Mouse (Mus musculus) layer of hippocampus, postnatal 25 days (tissue): ENCODE results near the gene Slco2a1. TPM values are rescaled to one million over a fixed set of nuclear protein-coding genes. Genes with fewer than 3 reads are reported as not detected.
A peak's percentile ranks its signal among the peaks of the same experiment; 100 is the strongest.

ENCODE experiments used
- DNase-seq, 2 experiments: peaks; one replicate each; pipeline ENCODE4 v3.0.0; 2022; ENCODE audit warnings: mixed read lengths in 2 of 2, low spot score in 1 of 2; ENCODE audit errors: extremely low spot score in 1 of 2
- total RNA-seq, 2 experiments: library from RNA; stranded (reverse); gene quantifications; 2 replicates each; pipeline ENCODE4 v1.2.3; 2021

Gene Slco2a1
- total RNA-seq, 2 experiments from 2014 or later, result 2.6 to 2.7 TPM

DNA sequence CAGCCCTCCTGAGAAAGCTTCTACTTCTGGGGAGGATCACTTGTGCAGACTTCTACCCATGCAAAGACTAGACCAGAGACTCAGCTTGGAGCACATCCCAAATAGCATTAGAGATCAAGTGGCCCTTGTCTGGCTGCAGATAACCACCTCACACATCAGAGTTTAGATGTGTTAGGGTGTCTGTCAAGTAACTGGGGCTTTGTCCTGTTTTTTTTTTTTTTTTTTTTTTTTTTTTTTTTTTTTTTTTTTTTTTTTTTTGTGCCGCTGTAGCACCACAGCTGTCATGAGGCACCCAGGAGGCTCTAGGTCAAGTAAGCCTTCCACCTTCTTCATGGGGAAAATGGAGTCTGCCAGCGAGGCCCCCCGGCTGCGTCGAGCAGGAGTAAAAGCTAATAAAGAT lies 42.7 kb downstream of the Slco2a1 start:
- DNase-seq, result no peak

DNA sequence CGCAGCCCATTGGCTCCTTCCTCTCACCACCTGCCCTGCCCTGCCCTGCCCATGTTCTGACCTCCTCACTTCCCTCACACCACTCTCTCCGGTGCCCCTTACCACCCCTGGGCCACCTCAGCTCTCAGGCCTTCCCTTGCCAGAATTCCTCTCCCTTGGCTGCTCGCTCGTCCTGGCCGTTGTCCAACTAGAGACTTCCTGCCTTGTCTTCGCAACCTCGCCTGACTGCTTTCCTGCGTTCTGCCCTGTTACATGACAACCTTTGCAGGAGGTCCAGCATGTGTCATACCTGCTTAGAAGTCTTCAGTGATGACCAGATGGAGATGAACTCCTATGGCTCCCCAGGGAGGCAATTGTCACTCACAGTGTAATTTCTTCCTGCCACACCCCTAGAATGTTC lies 43.7 kb downstream of the Slco2a1 start:
- no peak for DNase-seq

DNA sequence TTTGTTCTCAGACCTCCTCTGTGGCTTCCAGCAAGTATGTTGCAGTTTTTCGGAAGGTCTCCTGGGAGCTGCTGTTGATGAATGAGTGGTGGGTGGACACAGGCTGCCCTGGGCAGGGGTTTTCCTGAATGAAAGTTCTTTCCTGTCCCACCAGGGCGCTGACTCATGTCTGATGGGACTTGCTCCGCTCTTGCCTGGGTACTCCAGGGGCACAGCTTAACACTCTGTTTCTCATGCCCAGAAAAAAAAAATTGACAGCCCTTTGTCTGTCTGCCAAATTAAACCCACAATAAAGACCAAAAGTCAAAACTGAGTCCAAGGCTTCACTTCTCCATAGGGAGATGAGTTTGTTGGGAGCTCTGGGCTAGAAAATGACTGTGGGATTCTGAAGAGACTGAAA lies 44.9 kb downstream of the Slco2a1 start:
- no peak for DNase-seq

DNA sequence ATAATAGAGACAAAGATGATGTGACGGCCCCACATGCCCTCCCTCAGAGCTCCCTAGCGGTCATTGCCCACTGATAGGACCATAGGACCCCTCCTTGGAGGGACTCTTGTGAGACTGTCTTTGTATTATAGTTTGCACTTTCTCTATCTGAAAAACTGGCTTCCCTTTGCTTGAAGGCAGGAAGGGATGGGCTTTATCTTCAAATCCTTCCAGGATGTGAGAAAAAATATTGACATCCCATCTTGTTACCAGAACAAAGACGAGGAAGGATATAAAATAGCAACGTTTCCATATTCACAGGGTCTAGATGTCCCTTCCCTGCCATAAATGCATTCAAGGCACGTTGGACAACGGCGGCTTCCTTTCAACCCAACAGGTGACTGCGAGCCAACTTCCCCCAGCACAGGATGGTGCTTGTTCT lies 48.5 kb downstream of the Slco2a1 start:
- DNase-seq, result no peak

DNA sequence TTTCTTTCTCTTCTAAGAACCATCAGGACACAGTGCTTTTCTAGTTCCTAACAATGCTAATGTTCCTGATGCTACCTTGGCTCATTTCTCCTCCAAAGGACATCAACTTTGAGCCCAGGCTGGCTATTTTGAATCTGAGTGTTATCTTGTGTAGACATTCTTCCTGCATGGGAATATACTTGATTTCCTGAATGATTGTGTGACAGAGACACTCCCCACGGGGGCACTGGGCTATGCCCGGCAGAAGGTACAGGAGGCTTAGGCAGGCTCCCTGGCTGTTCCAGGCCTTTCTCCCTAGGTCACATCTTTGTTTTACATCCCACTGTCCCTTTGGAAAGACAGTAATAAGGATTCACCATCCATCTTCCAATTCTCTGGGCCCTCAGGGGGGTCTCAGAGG lies 49.8 kb downstream of the Slco2a1 start:
- DNase-seq, result no peak

DNA sequence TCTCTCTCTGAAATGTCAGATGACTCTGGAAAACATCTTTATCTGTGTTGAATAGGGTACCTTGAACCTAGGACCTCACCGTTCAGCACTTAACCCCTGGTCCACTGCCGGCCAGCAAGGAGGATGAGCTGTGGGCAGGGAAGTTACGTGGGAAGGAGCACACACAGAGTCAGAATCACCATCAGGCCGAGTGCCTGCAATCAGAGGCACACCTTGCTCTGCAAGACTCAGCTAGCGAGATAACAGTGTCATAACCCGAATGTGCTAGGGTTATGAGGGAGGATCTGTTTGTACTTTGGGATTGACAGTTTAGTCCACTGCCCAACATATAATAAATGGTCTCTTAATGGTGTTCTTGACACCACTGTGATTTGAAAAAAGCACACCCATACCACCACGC lies 50.2 kb downstream of the Slco2a1 start:
- DNase-seq, result no peak

DNA sequence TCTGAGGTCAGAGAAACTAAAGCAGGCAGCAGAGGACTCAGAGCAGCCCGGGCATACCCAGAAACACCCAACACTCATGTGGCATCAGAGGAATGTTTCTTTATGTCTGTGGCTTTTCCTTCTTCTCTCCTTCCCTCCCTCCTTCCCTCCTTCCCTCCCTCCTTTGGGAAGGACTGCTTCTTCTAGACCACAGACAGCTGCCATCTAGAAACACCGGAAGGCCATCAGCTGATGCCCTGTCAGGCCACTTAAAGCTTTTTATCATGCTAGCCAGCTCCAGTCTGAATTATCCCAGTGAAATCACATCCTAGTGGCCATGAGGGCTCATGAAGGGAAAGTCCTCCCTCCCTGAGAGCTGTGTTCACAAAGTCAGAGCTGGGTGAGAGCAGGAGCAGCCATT lies 52.1 kb downstream of the Slco2a1 start:
- no peak for DNase-seq

DNA sequence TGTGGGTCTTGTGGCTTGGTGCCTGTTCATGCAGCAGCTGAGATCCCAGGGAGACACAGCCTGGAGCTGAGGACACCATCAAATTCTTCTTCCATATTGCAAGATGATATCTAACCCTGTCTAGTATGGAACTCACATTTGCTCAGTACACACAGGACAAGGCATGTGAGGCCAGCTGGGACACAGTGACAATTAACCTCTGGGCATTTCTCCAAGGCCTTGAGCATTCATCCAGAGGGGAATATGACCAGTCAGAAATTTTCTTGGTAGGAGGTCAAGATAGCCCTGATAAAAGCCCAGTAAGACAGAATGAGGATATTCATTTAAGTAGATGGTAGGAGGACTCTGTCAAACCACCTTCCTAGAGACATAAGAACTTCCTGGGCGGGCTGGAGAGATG lies 56.9 kb downstream of the Slco2a1 start:
- DNase-seq, result no peak

DNA sequence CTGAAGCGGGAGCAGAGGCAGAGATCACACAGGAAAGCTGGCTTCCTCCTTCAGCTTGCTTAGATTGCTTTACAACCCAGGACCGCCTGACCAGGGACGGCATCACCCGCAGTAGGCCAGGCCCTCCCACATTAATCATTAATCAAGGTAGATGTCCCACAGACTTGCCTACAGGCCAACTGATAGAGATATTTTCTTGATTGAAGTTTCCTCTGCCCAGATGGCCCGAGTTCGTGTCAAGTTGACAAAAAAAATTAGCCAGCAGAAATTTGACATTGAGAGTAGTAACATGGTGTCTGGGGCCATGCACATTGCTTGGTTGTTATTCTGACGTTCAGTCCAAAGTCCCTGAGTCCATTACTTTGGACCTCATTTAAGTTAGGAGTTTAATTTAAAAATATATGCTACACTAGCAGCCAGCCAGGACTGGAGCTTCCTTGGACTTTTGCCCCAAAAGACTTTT lies 60.6 kb downstream of the Slco2a1 start:
- no peak for DNase-seq

DNA sequence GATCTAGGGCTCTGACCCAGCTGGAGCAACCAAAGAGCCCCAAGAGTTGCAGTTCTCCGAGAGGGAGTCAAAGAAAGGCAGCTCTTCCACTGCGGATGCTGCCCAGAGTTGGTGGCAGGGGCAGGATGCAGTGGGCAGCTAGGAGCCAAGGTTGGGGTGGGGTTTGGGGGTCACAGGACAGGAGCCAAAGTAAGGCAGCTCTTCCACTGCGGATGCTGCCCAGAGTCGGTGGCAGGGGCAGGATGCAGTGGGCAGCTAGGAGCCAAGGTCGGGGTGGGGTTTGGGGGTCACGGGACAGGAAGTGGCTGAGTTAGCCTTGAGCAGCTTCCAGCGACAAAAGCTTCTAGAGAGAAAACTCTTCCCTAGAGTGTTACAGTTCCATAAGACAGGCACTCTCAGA lies 65.3 kb downstream of the Slco2a1 start:
- no peak for DNase-seq

DNA sequence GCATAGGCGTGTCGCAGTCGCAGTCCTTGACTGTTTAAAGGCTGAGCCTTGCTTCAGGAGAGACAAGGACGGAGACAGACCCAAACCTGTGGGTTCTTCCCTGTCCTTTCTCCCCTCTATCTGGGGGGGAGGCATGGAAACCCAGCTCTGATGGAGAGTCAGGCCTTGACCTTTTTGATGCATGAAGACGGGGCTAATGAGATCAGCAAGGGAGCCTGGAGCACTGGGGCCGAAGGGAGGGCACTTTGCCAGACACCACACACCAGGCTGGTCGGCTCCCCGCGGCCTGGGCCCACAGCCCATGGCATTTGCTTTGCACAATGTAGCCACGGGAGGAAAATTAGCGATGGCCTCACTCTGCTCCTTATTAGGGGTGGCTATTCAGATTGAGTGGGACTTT lies 66.5 kb downstream of the Slco2a1 start:
- DNase-seq, result no peak

DNA sequence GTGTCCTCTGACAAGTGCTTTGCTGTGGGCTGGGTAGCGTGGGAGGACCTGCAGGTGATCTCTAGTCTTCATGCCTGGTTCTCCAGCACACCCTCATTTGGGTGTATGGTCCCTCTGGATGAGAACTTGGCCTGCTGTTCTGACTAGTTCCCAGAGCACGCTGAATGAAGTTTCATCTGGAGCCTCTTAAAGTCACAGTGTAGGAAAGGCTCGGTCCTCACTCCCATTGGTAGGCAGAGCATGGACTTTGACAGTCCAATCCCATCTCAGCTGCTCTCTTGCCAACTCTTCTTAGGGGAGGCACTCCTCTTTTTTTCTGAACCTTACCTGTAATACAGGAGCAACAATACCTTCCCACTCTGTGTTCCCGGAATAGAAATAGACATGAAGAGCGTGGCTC lies 67.7 kb downstream of the Slco2a1 start:
- no peak for DNase-seq

DNA sequence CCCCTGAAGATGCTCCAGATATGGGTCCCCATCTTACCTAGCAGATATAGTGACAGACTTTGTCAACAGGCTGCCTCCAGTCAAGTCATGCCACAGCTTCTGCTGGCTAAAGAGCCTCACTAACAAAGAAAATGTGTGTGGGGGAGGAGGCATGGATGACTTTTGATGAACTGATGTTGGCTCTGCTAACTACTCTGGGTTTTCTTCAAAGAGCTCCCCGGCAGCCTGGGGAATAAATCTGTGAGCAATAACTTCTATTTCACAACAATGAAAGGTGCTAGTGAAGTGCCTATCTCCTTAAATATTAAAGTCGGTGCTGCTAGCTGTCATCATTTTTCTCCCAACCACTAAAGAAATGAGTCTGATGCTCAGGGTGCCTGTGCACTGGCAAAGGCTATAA lies 72.0 kb downstream of the Slco2a1 start:
- DNase-seq, result no peak

DNA sequence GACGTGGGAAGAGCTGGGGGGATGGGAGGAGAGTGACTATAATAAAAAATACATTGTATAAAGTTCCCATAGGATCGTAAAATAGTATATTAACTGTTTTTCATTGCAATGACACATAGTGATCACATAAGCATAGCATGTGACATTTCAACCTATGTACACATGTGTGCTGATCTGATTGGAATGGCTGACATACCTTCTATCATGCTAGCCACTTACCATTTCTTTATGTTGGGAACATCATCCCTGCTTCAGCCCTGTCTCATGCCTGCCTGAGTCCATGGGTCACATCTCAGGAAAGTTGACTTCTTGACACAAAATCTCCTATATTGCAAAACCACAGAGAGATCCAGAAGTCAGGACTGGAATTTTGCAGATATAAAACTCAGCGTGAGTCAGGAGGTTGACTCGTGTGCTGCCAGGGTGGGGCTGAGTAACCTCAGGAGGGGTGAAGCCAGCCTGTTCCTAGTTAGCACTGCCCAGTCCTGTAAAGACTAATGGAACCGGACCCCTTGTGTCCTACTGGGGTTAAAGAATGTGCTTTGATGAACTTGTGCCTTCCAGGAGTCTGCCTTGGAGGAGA lies 73.0 kb downstream of the Slco2a1 start:
- no peak for DNase-seq

DNA sequence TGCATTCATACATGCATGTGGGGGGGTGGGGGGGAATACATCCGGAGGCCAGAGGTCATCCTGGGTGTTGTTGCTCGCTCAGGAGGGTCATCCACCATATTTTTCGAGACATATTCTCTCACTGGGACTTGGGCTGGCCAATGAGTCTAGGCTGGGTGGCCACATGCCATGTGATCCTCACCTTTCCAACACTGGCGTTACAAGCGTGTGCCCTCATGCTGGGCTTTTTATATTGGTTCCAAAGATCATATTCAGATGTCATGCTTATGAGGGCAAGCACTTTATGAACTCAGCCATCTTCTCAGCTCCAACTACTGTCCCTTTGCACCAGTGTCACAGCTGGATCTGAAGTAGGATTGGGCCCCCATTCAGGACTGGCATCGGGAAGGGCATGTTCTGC lies 75.1 kb downstream of the Slco2a1 start:
- no peak for DNase-seq

DNA sequence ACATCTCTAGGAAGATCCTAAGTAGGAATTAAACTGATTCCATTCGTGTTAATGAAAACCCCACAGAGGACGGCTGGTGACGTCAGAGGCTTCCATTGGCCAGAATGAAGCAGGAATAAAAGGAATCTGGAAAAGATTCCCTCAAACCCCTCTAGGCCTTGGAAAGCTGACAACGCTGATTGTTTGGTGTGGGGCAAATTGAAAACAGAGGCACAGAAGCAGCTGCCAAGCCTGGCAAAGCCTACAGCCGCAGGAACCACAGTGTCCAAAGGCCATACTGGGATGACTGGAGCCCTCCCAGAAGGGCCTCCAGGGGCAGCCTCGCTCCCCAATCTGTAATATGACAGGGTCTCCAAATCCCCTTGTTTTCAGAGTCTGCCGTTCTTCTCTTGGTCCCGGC lies 78.3 kb downstream of the Slco2a1 start:
- peak in 1 of 2 experiments; percentile 27 for DNase-seq

DNA sequence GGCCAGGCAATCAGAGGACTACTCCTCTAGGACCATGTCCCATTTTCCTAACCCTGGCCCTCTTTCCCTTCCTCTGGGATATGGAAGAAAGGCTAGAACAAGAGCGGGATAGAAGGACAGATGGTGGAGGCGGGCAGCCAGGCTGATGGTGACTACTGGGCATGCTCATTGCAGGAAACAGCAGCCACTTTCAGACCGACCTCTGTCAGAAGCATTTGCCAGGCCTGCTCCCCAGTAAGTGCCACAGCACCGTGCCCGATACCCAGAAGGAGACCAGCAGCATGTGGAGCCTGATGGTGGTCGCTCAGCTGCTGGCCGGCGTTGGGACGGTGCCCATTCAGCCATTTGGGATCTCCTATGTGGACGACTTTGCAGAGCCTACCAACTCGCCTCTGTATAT lies 79.1 kb downstream of the Slco2a1 start:
- DNase-seq, result no peak

DNA sequence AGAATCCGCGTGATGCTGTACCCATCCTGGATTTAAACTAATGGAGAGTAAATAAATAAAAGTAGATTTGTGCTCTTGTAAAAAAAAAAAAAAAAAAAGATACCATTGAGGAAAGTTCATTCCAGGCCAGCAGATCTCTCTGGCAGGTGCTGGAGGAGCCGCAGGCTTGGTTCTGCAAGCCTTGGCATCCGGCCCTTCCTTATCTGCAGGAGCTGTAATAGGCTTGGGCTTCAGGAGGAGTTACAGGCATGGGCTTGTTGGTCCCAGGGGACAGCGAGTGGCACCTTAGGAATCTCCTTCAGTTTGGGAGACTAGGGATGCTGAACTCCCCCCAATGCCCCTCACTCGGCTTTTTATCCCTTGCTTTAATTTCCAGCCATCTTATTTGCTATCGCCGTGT lies 80.3 kb downstream of the Slco2a1 start:
- no peak for DNase-seq

DNA sequence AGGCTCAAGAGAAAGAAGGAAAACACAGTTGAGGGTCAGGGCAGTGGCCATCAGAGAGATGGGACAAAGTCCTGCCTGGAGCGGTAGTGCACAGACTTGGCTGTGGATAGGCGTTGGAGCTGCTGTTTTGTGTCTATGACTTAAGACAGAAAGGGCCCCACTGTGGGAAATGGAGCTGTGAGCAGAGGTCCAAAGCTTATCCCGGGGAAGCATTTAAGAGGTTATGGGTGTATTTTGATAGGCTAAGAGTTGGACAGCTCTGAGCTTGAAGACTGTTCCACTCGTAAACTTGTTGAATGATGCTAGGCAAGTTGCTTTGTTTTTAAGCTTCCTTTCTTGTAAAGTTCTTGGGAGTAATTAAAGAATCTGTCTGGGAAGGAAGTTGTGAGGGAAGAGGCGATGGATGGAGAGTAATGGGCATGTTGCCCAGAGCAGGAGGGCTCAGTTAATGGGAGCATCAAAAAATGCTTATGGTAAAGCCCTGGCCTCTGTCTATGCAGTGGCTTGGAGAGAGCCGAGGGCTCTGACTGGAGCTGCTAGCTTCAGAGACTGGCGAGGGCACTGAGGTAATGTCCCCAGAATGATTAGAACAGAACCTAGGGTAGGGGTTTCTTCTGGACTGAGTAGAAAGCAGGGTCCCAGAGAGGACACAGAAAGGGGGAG lies 83.2 kb downstream of the Slco2a1 start:
- no peak for DNase-seq

DNA sequence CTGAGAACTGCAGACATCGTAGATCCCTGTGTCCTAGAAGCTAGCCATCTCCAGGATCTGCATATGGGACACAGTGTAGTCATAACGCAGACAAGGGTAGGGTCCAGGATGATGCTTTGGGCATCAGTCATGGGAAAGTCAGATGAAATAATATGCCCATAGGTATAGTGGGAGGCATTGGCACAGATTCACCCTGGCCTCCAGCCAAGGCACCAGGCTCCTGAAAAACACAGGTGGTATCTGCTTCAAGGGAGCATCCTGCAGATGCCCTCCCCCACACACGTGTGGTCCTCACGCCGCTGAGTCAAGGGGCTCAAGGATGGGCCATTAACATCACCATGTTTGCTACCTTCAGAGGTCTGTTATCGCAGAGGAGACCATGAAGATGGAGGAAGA lies 83.7 kb downstream of the Slco2a1 start:
- DNase-seq, result no peak

DNA sequence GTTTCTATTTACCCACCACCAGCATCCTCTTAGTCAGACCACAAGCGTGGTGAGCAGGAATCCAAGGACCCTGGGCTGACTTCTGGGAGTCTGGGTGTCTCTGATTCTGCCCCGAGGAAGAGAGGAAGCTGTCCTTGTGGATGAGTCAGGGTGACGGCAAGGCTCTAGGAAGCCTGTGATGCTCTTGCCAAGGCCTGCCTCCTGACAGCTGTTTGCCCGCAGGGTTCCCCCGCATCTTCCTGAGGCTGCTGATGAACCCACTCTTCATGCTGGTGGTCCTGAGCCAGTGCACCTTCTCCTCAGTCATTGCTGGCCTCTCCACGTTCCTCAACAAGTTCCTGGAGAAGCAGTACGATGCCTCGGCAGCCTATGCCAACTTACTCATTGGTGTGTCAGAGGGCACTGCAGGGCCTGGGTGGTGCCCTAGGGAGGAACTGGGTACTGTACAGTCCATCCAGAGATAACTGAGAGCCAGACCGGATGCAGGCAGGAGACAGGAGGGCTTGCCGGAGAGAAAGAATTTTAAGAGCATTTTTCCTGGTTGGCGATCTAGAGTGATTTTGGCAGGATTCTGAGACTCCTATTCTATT lies 84.5 kb downstream of the Slco2a1 start:
- no peak for DNase-seq

DNA sequence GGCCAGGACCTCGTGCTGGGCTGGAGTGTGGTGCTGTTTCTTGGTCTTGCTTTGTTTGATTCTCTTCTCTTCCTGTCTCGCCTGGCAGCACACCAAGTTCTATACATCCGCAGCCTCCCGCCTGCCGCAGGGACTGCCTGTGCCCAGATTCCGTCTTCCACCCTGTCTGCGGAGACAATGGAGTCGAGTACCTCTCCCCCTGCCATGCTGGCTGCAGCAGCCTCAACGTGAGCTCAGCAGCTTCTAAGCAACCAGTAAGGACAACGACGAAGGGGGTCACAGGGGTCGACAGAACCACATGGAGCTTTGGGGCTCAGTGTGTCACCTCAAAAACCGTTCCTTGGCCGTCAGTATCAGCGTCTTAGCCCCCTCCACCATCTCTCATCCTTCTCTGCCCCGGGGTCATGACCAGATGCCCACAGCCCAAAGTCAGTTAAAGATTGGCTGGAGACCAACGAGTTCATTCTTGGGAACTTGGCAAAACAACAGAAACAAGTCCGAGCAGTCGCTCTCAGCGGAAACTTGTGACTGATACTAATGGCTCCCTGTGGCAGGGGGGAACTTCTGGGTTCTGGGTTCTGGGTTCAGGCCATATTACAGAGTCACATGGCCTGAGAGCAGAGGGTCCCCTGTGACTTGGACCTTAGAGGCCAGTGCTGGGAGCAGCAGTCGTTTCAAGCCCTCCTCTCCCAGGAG lies 88.5 kb downstream of the Slco2a1 start:
- no peak for DNase-seq
